Mouse (Mus musculus) heart, postnatal 0 days (tissue): ENCODE measurements at regions not wholly inside any gene's neighbourhood (a gene's known extent, or its start where the extent isn't known, plus 50 kb on each side); places are given as distances from the start of the nearest gene placed in this dataset.
A peak's percentile ranks its signal among the peaks of the same experiment; 100 is the strongest.

Source experiments
- ATAC-seq: fragments of 200-750 bp; cut with Nextera tagmentation; 2 replicates; pipeline ENCODE4 v1.8.0; 2017; ENCODE audit warnings: low read depth, moderate number of reproducible peaks, moderate library complexity; ENCODE audit not compliant: insufficient read depth
- DNase-seq: peaks from one replicate; pipeline ENCODE4 v3.0.0-alpha.2; 2016; ENCODE audit warnings: low spot score
- H3K27ac ChIP-seq: fragments of 300-500 bp; sonication (generic); 2 replicates; pipeline ENCODE4 v1.5.1; 2014; ENCODE audit warnings: low read depth, mild to moderate bottlenecking
- H3K27me3 ChIP-seq: fragments of 300-500 bp; sonication (generic); 2 replicates; pipeline ENCODE4 v1.6.1; 2014; ENCODE audit warnings: low read length, mixed read lengths; ENCODE audit not compliant: control insufficient read depth, insufficient read depth
- H3K36me3 ChIP-seq: fragments of 300-500 bp; sonication (generic); replicated peaks from 2 replicates; pipeline ENCODE4 v1.6.1; 2014; ENCODE audit warnings: low read length, mixed read lengths; ENCODE audit not compliant: control insufficient read depth, insufficient read depth
- H3K4me1 ChIP-seq: fragments of 300-500 bp; sonication (generic); 2 replicates; pipeline ENCODE4 v1.6.1; 2014; ENCODE audit warnings: antibody characterized with exemption; ENCODE audit not compliant: control insufficient read depth, insufficient read depth
- H3K4me2 ChIP-seq: fragments of 300-500 bp; sonication (generic); 2 replicates; pipeline ENCODE4 v1.6.1; 2014; ENCODE audit warnings: low read depth, mild to moderate bottlenecking, low read length, moderate library complexity
- H3K4me3 ChIP-seq: fragments of 300-500 bp; sonication (generic); 2 replicates; pipeline ENCODE4 v1.5.1; 2014; ENCODE audit warnings: low read depth, low read length
- H3K9ac ChIP-seq: fragments of 300-500 bp; sonication (generic); replicated peaks from 2 replicates; pipeline ENCODE4 v1.6.1; 2014; ENCODE audit warnings: low read depth, low read length, mixed read lengths
- H3K9me3 ChIP-seq: fragments of 300-500 bp; sonication (generic); replicated peaks from 2 replicates; pipeline ENCODE4 v1.6.1; 2016; ENCODE audit warnings: low read length; ENCODE audit not compliant: control insufficient read depth
- CTCF ChIP-seq: IDR thresholded peaks from 2 replicates; pipeline ENCODE4 v1.5.1; 2016; ENCODE audit warnings: antibody characterized with exemption, control low read depth, low read depth
- EP300 ChIP-seq: IDR thresholded peaks from 2 replicates; pipeline ENCODE4 v1.6.1; 2016; ENCODE audit warnings: antibody characterized with exemption, low read depth
- WGBS: fragments of 180-500 bp; shearing (Covaris S2); extraction: QIAGEN DNeasy Blood & Tissue Kit; methylation state at CpG from one replicate; pipeline ENCODE4 v1.1.7; 2014; 5-methylcytosine and 5-hydroxymethylcytosine counted together

- no peak overlapping the region for H3K4me3 ChIP-seq
- no peaks in the 10 kb centered on the region for H3K27me3 ChIP-seq
- no peaks in the 10 kb centered on the region for H3K9me3 ChIP-seq
- no peak for TF ChIP-seq EP300
- TF ChIP-seq CTCF: no peak
- WGBS: 25% methylated on average over 1 of the region's 1 CpGs
- H3K27ac ChIP-seq: no peak overlapping the region
- no peak overlapping the region for H3K4me2 ChIP-seq
- no peaks in the 10 kb centered on the region for H3K36me3 ChIP-seq
- DNase-seq (no peak), ATAC-seq (no peak)
- no peak overlapping the region for H3K9ac ChIP-seq
- no peaks in the 10 kb centered on the region for H3K4me1 ChIP-seq
Measured at GRCm38 (mm10) chr12:9478201-9478600, 91.7 kb upstream of the Osr1 start.

- Histone ChIP-seq H3K27ac (no peak overlapping the region), H3K36me3 (no peaks in the 10 kb centered on the region), H3K4me2 (no peak overlapping the region), H3K9me3 (no peaks in the 10 kb centered on the region), H3K27me3 (no peaks in the 10 kb centered on the region), H3K9ac (no peak overlapping the region), H3K4me3 (no peak overlapping the region), H3K4me1 (no peaks in the 10 kb centered on the region)
- ATAC-seq (no peak), DNase-seq (no peak)
- no peak for TF ChIP-seq EP300
- no peak for TF ChIP-seq CTCF
- 56% methylated on average over 8 of the region's 8 CpGs for WGBS
Measured at GRCm38 (mm10) chr12:9487674-9488413, 82.1 kb upstream of the Osr1 start.

GRCm38 (mm10) chr12:9513926-9514325 is 56.0 kb upstream of the Osr1 start:
- no peak for DNase-seq
- no peak overlapping the region for H3K27ac ChIP-seq
- H3K4me2 ChIP-seq: no peak overlapping the region

GRCm38 (mm10) chr12:9518782-9519181 is 51.1 kb upstream of the Osr1 start:
- 75% methylated on average over 7 of the region's 7 CpGs for WGBS
- Histone ChIP-seq H3K4me2 (no peak overlapping the region), H3K27ac (no peak overlapping the region), H3K9ac (no peak overlapping the region), H3K36me3 (no peaks in the 10 kb centered on the region), H3K9me3 (no peaks in the 10 kb centered on the region), H3K4me3 (no peak overlapping the region), H3K4me1 (no peaks in the 10 kb centered on the region), H3K27me3 (no peaks in the 10 kb centered on the region)
- TF ChIP-seq CTCF: peak; percentile 13; the same call in 1 of the 2 replicates
- no peak for TF ChIP-seq EP300
- ATAC-seq: no peak
- no peak for DNase-seq

More at GRCm38 (mm10) chr12:9513926-9514325, 56.0 kb upstream of the Osr1 start:
- Histone ChIP-seq H3K27me3 (no peaks in the 10 kb centered on the region), H3K9me3 (no peaks in the 10 kb centered on the region), H3K36me3 (no peaks in the 10 kb centered on the region), H3K4me3 (no peak overlapping the region), H3K9ac (no peak overlapping the region), H3K4me1 (no peaks in the 10 kb centered on the region)
- no peak for ATAC-seq
- no peak for TF ChIP-seq CTCF
- TF ChIP-seq EP300: no peak
- WGBS: 75% methylated on average over 5 of the region's 5 CpGs

GRCm38 (mm10) chr12:9519346-9519745 is 50.6 kb upstream of the Osr1 start:
- H3K9me3 ChIP-seq: no peaks in the 10 kb centered on the region
- no peak overlapping the region for H3K4me3 ChIP-seq
- H3K4me1 ChIP-seq: no peaks in the 10 kb centered on the region
- DNase-seq: no peak
- WGBS: 73% methylated on average over 3 of the region's 3 CpGs
- H3K36me3 ChIP-seq: no peaks in the 10 kb centered on the region
- no peak overlapping the region for H3K4me2 ChIP-seq
- TF ChIP-seq EP300: no peak
- TF ChIP-seq CTCF: no peak
- no peak overlapping the region for H3K9ac ChIP-seq
- no peak for ATAC-seq
- H3K27me3 ChIP-seq: no peaks in the 10 kb centered on the region
- no peak overlapping the region for H3K27ac ChIP-seq
